8 mouse cellular contexts compared by ENCODE assay signal in genomic region chr8:124896632-124897385, GRCm38 (mm10). TPM values are rescaled to one million over a fixed set of nuclear protein-coding genes. Genes with fewer than 3 reads are reported as not detected.
DNase-seq lines count a peak whose midpoint lies in the region; ATAC-seq and TF ChIP-seq lines count a peak whose summit lies in the region.

No protein-coding gene starts in this region.

- H3K4me3 ChIP-seq in MEL (ENCODE audit: control insufficient read depth in 1 of 2, insufficient read depth in 1 of 2, low read depth in 2 of 2, low read length in 2 of 2): peak overlapping the region; percentile 78 to 95
- peak overlapping the region; percentile 95 for H3K4me3 ChIP-seq in forebrain, postnatal 0 days (ENCODE audit: low read depth, low read length)
- H3K4me3 ChIP-seq in lung, embryonic 16.5 days (ENCODE audit: low read length): peak overlapping the region; percentile 95

- intact Hi-C loops in heart, postnatal 36 days (cut with DNase I): loop anchor here (1.0 to 10.0 kb wide), 5 partner anchors 32 to 172 kb away; partner anchors contain the start of genes Arv1, Egln1, Tsnax and Ttc13

- H3K27me3 ChIP-seq in MEL (ENCODE audit: control insufficient read depth in 1 of 2, insufficient read depth in 2 of 2, low read length in 2 of 2): no peaks in the 10 kb centered on the region
- H3K27me3 ChIP-seq in forebrain, postnatal 0 days (ENCODE audit: insufficient read depth, low read length): no peaks in the 10 kb centered on the region
- H3K27me3 ChIP-seq in lung, embryonic 16.5 days (ENCODE audit: control insufficient read depth, insufficient read depth, low read depth, low read length): no peaks in the 10 kb centered on the region

- TF ChIP-seq POLR2A in MEL (IDR thresholded peaks at IDR 0.05; ENCODE audit: control insufficient read depth in 1 of 2, insufficient read depth in 1 of 2, low read depth in 1 of 2, low read length in 2 of 2, poor library complexity in 1 of 2): no peak

- peaks cover 58% of the 10 kb centered on the region for H3K79me2 ChIP-seq in MEL (ENCODE audit: control insufficient read depth, insufficient read depth, low read length, poor library complexity)

- H3K36me3 ChIP-seq in MEL (ENCODE audit: control insufficient read depth in 1 of 2, insufficient read depth in 2 of 2, low read length in 2 of 2): peaks cover 16 to 29% of the 10 kb centered on the region in 2 experiments
- peaks cover 38% of the 10 kb centered on the region for H3K36me3 ChIP-seq in forebrain, postnatal 0 days (ENCODE audit: insufficient read depth)
- peaks cover 25% of the 10 kb centered on the region for H3K36me3 ChIP-seq in lung, embryonic 16.5 days (ENCODE audit: control insufficient read depth, insufficient read depth, low read length)

- peak overlapping the region; percentile 91 for H3K4me2 ChIP-seq in forebrain, postnatal 0 days (ENCODE audit: low read depth)
- H3K4me2 ChIP-seq in lung, embryonic 16.5 days (ENCODE audit: low read depth, low read length): peak overlapping the region; percentile 87

- peaks cover 0 to 19% of the 10 kb centered on the region in 2 experiments; a peak in 3 of 4 replicates for H3K4me1 ChIP-seq in MEL (ENCODE audit: control insufficient read depth in 1 of 2, insufficient read depth in 2 of 2, low read length in 2 of 2)
- peaks cover 5% of the 10 kb centered on the region; the same call in 1 of the 2 replicates for H3K4me1 ChIP-seq in forebrain, postnatal 0 days (ENCODE audit: insufficient read depth)
- peaks cover 24% of the 10 kb centered on the region for H3K4me1 ChIP-seq in lung, embryonic 16.5 days (replicated peaks; ENCODE audit: control insufficient read depth, insufficient read depth, low read length)

- H3K9me3 ChIP-seq in MEL (replicated peaks; ENCODE audit: insufficient read depth, low read length): no peaks in the 10 kb centered on the region
- H3K9me3 ChIP-seq in forebrain, postnatal 0 days (ENCODE audit: low read length): no peaks in the 10 kb centered on the region
- H3K9me3 ChIP-seq in lung, embryonic 16.5 days (ENCODE audit: control insufficient read depth, low read length): no peaks in the 10 kb centered on the region

- peak; percentile 63 for DNase-seq in MEL (ENCODE audit: low read depth, low spot score)
- DNase-seq in cerebellum, adult 8-10 months: peak; percentile 76
- peak; percentile 67 for DNase-seq in forebrain, postnatal 0 days
- DNase-seq in heart, postnatal 36 days: peak; percentile 76 to 77
- DNase-seq in layer of hippocampus, adult 8-10 months (ENCODE audit: low spot score in 2 of 2): peak; percentile 67 to 68
- DNase-seq in ovary, postnatal 10 days (ENCODE audit: low spot score): peak; percentile 52
- DNase-seq in thymus, postnatal 10 days (ENCODE audit: low spot score in 2 of 2): peak; percentile 40 to 45

- no peak for TF ChIP-seq RAD21 in MEL (IDR thresholded peaks at IDR 0.05; ENCODE audit: low read depth, low read length)

- peak; percentile 30 for ATAC-seq in forebrain, postnatal 0 days
- peak; percentile 64 for ATAC-seq in lung, embryonic 16.5 days (ENCODE audit: low read depth)

- H3K9ac ChIP-seq in MEL (ENCODE audit: control insufficient read depth, low read depth, low read length, poor library complexity, severe bottlenecking): peak overlapping the region; percentile 98
- H3K9ac ChIP-seq in forebrain, postnatal 0 days: peak overlapping the region; percentile 82
- peak overlapping the region; percentile 85 for H3K9ac ChIP-seq in lung, embryonic 16.5 days (ENCODE audit: low read length)

- WGBS in forebrain, postnatal 0 days: 5% methylated on average over 54 of the region's 60 CpGs
- WGBS in lung, embryonic 16.5 days: 1% methylated on average over 57 of the region's 60 CpGs

- peak overlapping the region; percentile 70 for H3K27ac ChIP-seq in MEL (ENCODE audit: control insufficient read depth, low read depth, low read length)
- peak overlapping the region; percentile 90 for H3K27ac ChIP-seq in forebrain, postnatal 0 days (ENCODE audit: low read depth, low read length)
- H3K27ac ChIP-seq in lung, embryonic 16.5 days (ENCODE audit: low read length): peak overlapping the region; percentile 86

- no peak for TF ChIP-seq EP300 in MEL (IDR thresholded peaks at IDR 0.05; ENCODE audit: low read depth in 1 of 2, low read length in 2 of 2)

- peak in 2 of 3 experiments; percentile 45 to 50; a peak in 4 of 6 replicates for TF ChIP-seq CTCF in MEL (IDR thresholded peaks at IDR 0.05 in 2 of 3, conservative IDR thresholded peaks at IDR 0.05 in 1 of 3; ENCODE audit: control insufficient read depth in 1 of 3, insufficient read depth in 1 of 3, low read depth in 2 of 3, low read length in 3 of 3, poor library complexity in 1 of 3, severe bottlenecking in 1 of 3)
- peak; percentile 77 for TF ChIP-seq CTCF in forebrain, postnatal 0 days (IDR thresholded peaks at IDR 0.05; ENCODE audit: low read depth)

TF ChIP-seq in MEL, 35 proteins besides CTCF, POLR2A, EP300 and RAD21:
- TF ChIP-seq MAX (IDR thresholded peaks at IDR 0.05; ENCODE audit: low read length): peak; percentile 61; the same call in 1 of the 2 replicates
- peak; percentile 28; the same call in 1 of the 2 replicates for TF ChIP-seq HCFC1 (IDR thresholded peaks at IDR 0.05; ENCODE audit: low read depth, low read length)
- TF ChIP-seq ZMIZ1 (IDR thresholded peaks at IDR 0.05; ENCODE audit: low read depth, low read length): no peak
- no peak for TF ChIP-seq TBP (IDR thresholded peaks at IDR 0.05; ENCODE audit: low read depth, low read length)
- TF ChIP-seq JUND (IDR thresholded peaks at IDR 0.05; ENCODE audit: low read depth, low read length): no peak
- no peak for TF ChIP-seq GATA1 (IDR thresholded peaks at IDR 0.05; ENCODE audit: low read depth, low read length)

RNA-seq across cellular contexts. Expression of gene Exoc8, which starts 0.7 kb away (rescaled TPM):
- total RNA-seq in MEL (2012; rRNA removed): 14.4 and 16.9 TPM in 2 replicates
- 1 to 10 TPM in 1 of 2 experiments, not detected in 1; 9.5 TPM for polyA plus RNA-seq in MEL (2012; ENCODE audit: insufficient read depth in 1 of 2, insufficient read length in 2 of 2, low read depth in 1 of 2, low replicate concordance in 2 of 2, missing spikeins in 1 of 2)
- total RNA-seq in forebrain, postnatal 0 days (2014; rRNA removed): 31.2 and 33.9 TPM in 2 replicates
- 7.4 and 9.9 TPM in 2 replicates for polyA plus RNA-seq in forebrain, postnatal 0 days (2015; fragmentation: Nextera tagmentation; extraction: Ambion mirVana)
- 10 to 100 TPM; 18.5 to 22.8 TPM for total RNA-seq in heart, postnatal 36 days (2021)
- 10 to 100 TPM; 33.0 to 34.5 (median 33.3) TPM for total RNA-seq in layer of hippocampus, adult 8-10 months (2022)
- polyA plus RNA-seq in lung, embryonic 16.5 days (2015; fragmentation: Nextera tagmentation; extraction: Ambion mirVana): 8.3 and 8.8 TPM in 2 replicates

RNA-seq across cellular contexts. Expression of gene Sprtn, which starts 0.9 kb away (rescaled TPM):
- 23.2 and 27.2 TPM in 2 replicates for total RNA-seq in MEL (2012; rRNA removed)
- 10 to 100 TPM in 1 of 2 experiments, not detected in 1; 31.8 TPM for polyA plus RNA-seq in MEL (2012; ENCODE audit: insufficient read depth in 1 of 2, insufficient read length in 2 of 2, low read depth in 1 of 2, low replicate concordance in 2 of 2, missing spikeins in 1 of 2)
- 13.0 and 16.0 TPM in 2 replicates for total RNA-seq in forebrain, postnatal 0 days (2014; rRNA removed)
- polyA plus RNA-seq in forebrain, postnatal 0 days (2015; fragmentation: Nextera tagmentation; extraction: Ambion mirVana): 5.1 and 6.0 TPM in 2 replicates
- total RNA-seq in heart, postnatal 36 days (2021): 10 to 100 TPM; 12.2 to 12.8 TPM
- 10 to 100 TPM; 13.2 to 16.5 (median 15.3) TPM for total RNA-seq in layer of hippocampus, adult 8-10 months (2022)
- polyA plus RNA-seq in lung, embryonic 16.5 days (2015; fragmentation: Nextera tagmentation; extraction: Ambion mirVana): 9.1 and 9.6 TPM in 2 replicates

RNA-seq across cellular contexts. Expression of gene 2810004N23Rik, which starts 33.9 kb away (rescaled TPM):
- 57.5 and 64.0 TPM in 2 replicates for total RNA-seq in MEL (2012; rRNA removed)
- 10 to 100 TPM; 54.8 to 68.9 TPM for polyA plus RNA-seq in MEL (2012; ENCODE audit: insufficient read depth in 1 of 2, insufficient read length in 2 of 2, low read depth in 1 of 2, low replicate concordance in 2 of 2, missing spikeins in 1 of 2)
- total RNA-seq in forebrain, postnatal 0 days (2014; rRNA removed): 25.2 and 33.8 TPM in 2 replicates
- polyA plus RNA-seq in forebrain, postnatal 0 days (2015; fragmentation: Nextera tagmentation; extraction: Ambion mirVana): 19.9 and 23.4 TPM in 2 replicates
- 10 to 100 TPM; 44.8 to 47.4 TPM for total RNA-seq in heart, postnatal 36 days (2021)
- total RNA-seq in layer of hippocampus, adult 8-10 months (2022): 10 to 100 TPM; 18.2 to 23.4 (median 21.0) TPM
- polyA plus RNA-seq in lung, embryonic 16.5 days (2015; fragmentation: Nextera tagmentation; extraction: Ambion mirVana): 39.5 and 42.7 TPM in 2 replicates

RNA-seq across cellular contexts. Expression of gene Gnpat, which starts 34.0 kb away (rescaled TPM):
- 74.3 and 86.8 TPM in 2 replicates for total RNA-seq in MEL (2012; rRNA removed)
- 100 to 1,000 TPM; 117 to 637 TPM for polyA plus RNA-seq in MEL (2012; ENCODE audit: insufficient read depth in 1 of 2, insufficient read length in 2 of 2, low read depth in 1 of 2, low replicate concordance in 2 of 2, missing spikeins in 1 of 2)
- total RNA-seq in forebrain, postnatal 0 days (2014; rRNA removed): 51.8 and 52.9 TPM in 2 replicates
- polyA plus RNA-seq in forebrain, postnatal 0 days (2015; fragmentation: Nextera tagmentation; extraction: Ambion mirVana): 42.7 and 51.7 TPM in 2 replicates
- total RNA-seq in heart, postnatal 36 days (2021): 100 to 1,000 TPM; 174 to 194 TPM
- 10 to 100 TPM; 55.9 to 63.9 (median 62.1) TPM for total RNA-seq in layer of hippocampus, adult 8-10 months (2022)
- 97.5 and 99.0 TPM in 2 replicates for polyA plus RNA-seq in lung, embryonic 16.5 days (2015; fragmentation: Nextera tagmentation; extraction: Ambion mirVana)

RNA-seq across cellular contexts. Expression of gene Egln1, which starts 52.3 kb away (rescaled TPM):
- 42.9 and 47.1 TPM in 2 replicates for total RNA-seq in MEL (2012; rRNA removed)
- 10 to 100 TPM in 1 of 2 experiments, not detected in 1; 55.0 TPM for polyA plus RNA-seq in MEL (2012; ENCODE audit: insufficient read depth in 1 of 2, insufficient read length in 2 of 2, low read depth in 1 of 2, low replicate concordance in 2 of 2, missing spikeins in 1 of 2)
- total RNA-seq in forebrain, postnatal 0 days (2014; rRNA removed): 42.9 and 48.5 TPM in 2 replicates
- polyA plus RNA-seq in forebrain, postnatal 0 days (2015; fragmentation: Nextera tagmentation; extraction: Ambion mirVana): 13.7 and 15.6 TPM in 2 replicates
- 100 to 1,000 TPM; 294 to 306 TPM for total RNA-seq in heart, postnatal 36 days (2021)
- 10 to 100 TPM; 56.4 to 58.7 (median 58.4) TPM for total RNA-seq in layer of hippocampus, adult 8-10 months (2022)
- polyA plus RNA-seq in lung, embryonic 16.5 days (2015; fragmentation: Nextera tagmentation; extraction: Ambion mirVana): 11.6 and 11.7 TPM in 2 replicates

Comparison
In these comparisons a context has a peak if more than half of its experiments do, and no peak if none do; other contexts are left out.
1. Peak in every context shown above with its lines: DNase-seq, ATAC-seq, H3K4me3 ChIP-seq and H3K27ac ChIP-seq.